Mouse (Mus musculus): ENCODE results near the gene Hes7. TPM values are rescaled to one million over a fixed set of nuclear protein-coding genes. Genes with fewer than 3 reads are reported as not detected.

Hes7 gene
- total RNA-seq, 2 experiments from 2014 or later, result not detected

- intact Hi-C loops (cut with DNase I), result loop anchor here (5.0 kb wide), 2 partner anchors 114 to 226 kb away; partner anchors contain the start of gene Rpl26
- no peak for DNase-seq
These were observed 8.4 kb downstream of the Hes7 start for GRCm38 (mm10) chr11:69128426-69129122.

- DNase-seq, result no peak
- intact Hi-C loops (cut with DNase I), result no loop called here
These were observed 13.3 kb downstream of the Hes7 start for GRCm38 (mm10) chr11:69133566-69133922.

- DNase-seq, result peak; percentile 35 to 36
- intact Hi-C loops (cut with DNase I), result no loop called here
These were observed 13.9 kb downstream of the Hes7 start for GRCm38 (mm10) chr11:69133923-69134621.

- no peak for DNase-seq
- intact Hi-C loops (cut with DNase I), result no loop called here
These were observed 14.4 kb downstream of the Hes7 start for GRCm38 (mm10) chr11:69134622-69134968.

GRCm38 (mm10) chr11:69135361-69135760 is 15.2 kb downstream of the Hes7 start:
- intact Hi-C loops (cut with DNase I), result no loop called here
- no peak for DNase-seq

GRCm38 (mm10) chr11:69147546-69147945 is 27.3 kb downstream of the Hes7 start:
- intact Hi-C loops (cut with DNase I), result no loop called here
- DNase-seq, result no peak

GRCm38 (mm10) chr11:69148451-69148960 is 28.3 kb downstream of the Hes7 start:
- intact Hi-C loops (cut with DNase I), result no loop called here
- DNase-seq, result no peak

GRCm38 (mm10) chr11:69149728-69150127 is 29.5 kb downstream of the Hes7 start:
- no peak for DNase-seq
- intact Hi-C loops (cut with DNase I), result loop anchor here (1.0 kb wide), 2 partner anchors 22 to 82 kb away; no protein-coding TSS in a partner anchor

GRCm38 (mm10) chr11:69150444-69150843 is 30.2 kb downstream of the Hes7 start:
- DNase-seq, result peak; percentile 60 to 79
- intact Hi-C loops (cut with DNase I), result loop anchor here (1.0 kb wide), 1 partner anchor 83 kb away; no protein-coding TSS in a partner anchor

- no peak for DNase-seq
- intact Hi-C loops (cut with DNase I), result no loop called here
These were observed 30.8 kb downstream of the Hes7 start for GRCm38 (mm10) chr11:69151004-69151403.

- DNase-seq, result no peak
- intact Hi-C loops (cut with DNase I), result no loop called here
These were observed 33.6 kb downstream of the Hes7 start for GRCm38 (mm10) chr11:69153831-69154230.

GRCm38 (mm10) chr11:69155351-69155750 is 35.1 kb downstream of the Hes7 start:
- intact Hi-C loops (cut with DNase I), result no loop called here
- no peak for DNase-seq

GRCm38 (mm10) chr11:69156800-69157199 is 36.6 kb downstream of the Hes7 start, which contains the start of gene Alox12b:
Gene Alox12b (plus strand): TSS chr11:69156989.
- intact Hi-C loops (cut with DNase I), result no loop called here
- DNase-seq, result no peak

- DNase-seq, result no peak
- intact Hi-C loops (cut with DNase I), result no loop called here
These were observed 49.1 kb downstream of the Hes7 start for GRCm38 (mm10) chr11:69169313-69169712.

- DNase-seq, result peak; percentile 77
- intact Hi-C loops (cut with DNase I), result no loop called here
These were observed 51.4 kb downstream of the Hes7 start for GRCm38 (mm10) chr11:69171626-69172025.

- intact Hi-C loops (cut with DNase I), result no loop called here
- no peak for DNase-seq
These were observed 52.4 kb downstream of the Hes7 start for GRCm38 (mm10) chr11:69172606-69173005.

Other genes starting within 250 kb of the Hes7 start
- 10 to 100 TPM; 60.9 to 71.3 TPM for gene Ndel1, start 248.5 kb upstream of the Hes7 start, total RNA-seq (2021)
- not detected for gene Rnf222, start 231.9 kb upstream of the Hes7 start, total RNA-seq (2021)
- gene Rpl26, start 218.8 kb upstream of the Hes7 start, total RNA-seq (2021), result 100 to 1,000 TPM; 655 to 678 TPM
- not detected for gene Odf4, start 193.3 kb upstream of the Hes7 start, total RNA-seq (2021)
- 10 to 100 TPM; 25.6 to 32.5 TPM for gene Arhgef15, start 162.9 kb upstream of the Hes7 start, total RNA-seq (2021)
- gene Slc25a35, start 152.3 kb upstream of the Hes7 start, total RNA-seq (2021), result 1 to 10 TPM; 5.0 to 5.8 TPM
- gene Rangrf, start 145.2 kb upstream of the Hes7 start, total RNA-seq (2021), result 10 to 100 TPM; 78.9 to 97.0 TPM
- 1 to 10 TPM; 5.8 to 8.3 TPM for gene Pfas, start 111.9 kb upstream of the Hes7 start, total RNA-seq (2021)
- 10 to 100 TPM; 12.5 to 14.3 TPM for gene Ctc1, start 104.5 kb upstream of the Hes7 start, total RNA-seq (2021)
- gene Aurkb, start 74.8 kb upstream of the Hes7 start, total RNA-seq (2021), result 1 to 10 TPM in 1 of 2 experiments, under 1 TPM in 1; 0.72 to 1.2 TPM
- gene Borcs6, start 60.7 kb upstream of the Hes7 start, total RNA-seq (2021), result 10 to 100 TPM; 16.0 to 17.1 TPM
- 1 to 10 TPM; 4.2 to 6.1 TPM for gene Tmem107, start 49.6 kb upstream of the Hes7 start, total RNA-seq (2021)
- gene Vamp2, start 31.9 kb upstream of the Hes7 start, total RNA-seq (2021), result 10 to 100 TPM; 50.5 to 72.7 TPM
- gene Per1, start 25.2 kb upstream of the Hes7 start, total RNA-seq (2021), result 10 to 100 TPM; 34.2 to 82.1 TPM
- under 1 TPM in 1 of 2 experiments, not detected in 1; 0.22 TPM for gene 9130213A22Rik, start 2.2 kb downstream of the Hes7 start, total RNA-seq (2021)
- not detected for gene Aloxe3, start 5.5 kb downstream of the Hes7 start, total RNA-seq (2021)
- gene Alox12b, start 36.6 kb downstream of the Hes7 start, total RNA-seq (2021), result not detected
- gene Alox8, start 77.4 kb downstream of the Hes7 start, total RNA-seq (2021), result 1 to 10 TPM; 1.4 to 2.1 TPM
- gene Gucy2e, start 116.6 kb downstream of the Hes7 start, total RNA-seq (2021), result 1 to 10 TPM; 1.5 to 1.7 TPM
- gene Cntrob, start 203.4 kb downstream of the Hes7 start, total RNA-seq (2021), result 1 to 10 TPM; 2.8 to 3.1 TPM
- gene Trappc1, start 203.6 kb downstream of the Hes7 start, total RNA-seq (2021), result 10 to 100 TPM; 54.3 to 60.1 TPM
- gene Kcnab3, start 205.9 kb downstream of the Hes7 start, total RNA-seq (2021), result under 1 TPM in 1 of 2 experiments, not detected in 1; 0.28 TPM
- under 1 TPM; 0.27 to 0.89 TPM for gene Rnf227, start 220.1 kb downstream of the Hes7 start, total RNA-seq (2021)
- 10 to 100 TPM; 21.8 to 22.8 TPM for gene Chd3, start 249.0 kb downstream of the Hes7 start, total RNA-seq (2021)